Mouse (Mus musculus): ENCODE measurements at regions not wholly inside any gene's neighbourhood (a gene's known extent, or its start where the extent isn't known, plus 50 kb on each side); places are given as distances from the start of the nearest gene placed in this dataset.
A peak's percentile ranks its signal among the peaks of the same experiment; 100 is the strongest.

- Histone ChIP-seq H3K4me3 (ENCODE audit: low read depth, low read length) (no peak overlapping the region), H3K9me3 (ENCODE audit: control insufficient read depth, low read length) (no peaks in the 10 kb centered on the region), H3K27ac (replicated peaks; ENCODE audit: low read depth, low read length) (no peak overlapping the region), H3K4me2 (ENCODE audit: low read depth, severe bottlenecking) (no peak overlapping the region), H3K36me3 (ENCODE audit: control insufficient read depth, insufficient read depth, low read length) (no peaks in the 10 kb centered on the region), H3K4me1 (ENCODE audit: control insufficient read depth, insufficient read depth, low read length) (no peaks in the 10 kb centered on the region), H3K27me3 (ENCODE audit: control insufficient read depth, insufficient read depth, low read length) (no peaks in the 10 kb centered on the region), H3K9ac (ENCODE audit: low read length) (no peak overlapping the region)
- 64% methylated on average over 8 of the region's 8 CpGs for WGBS
- ATAC-seq (ENCODE audit: insufficient number of reproducible peaks, low FRiP score, low TSS enrichment, low read depth) (no peak), DNase-seq (ENCODE audit: low spot score) (no peak)
These were observed 292.6 kb downstream of the Vrk1 start for GRCm38 (mm10) chr12:106302617-106303016.

DNA sequence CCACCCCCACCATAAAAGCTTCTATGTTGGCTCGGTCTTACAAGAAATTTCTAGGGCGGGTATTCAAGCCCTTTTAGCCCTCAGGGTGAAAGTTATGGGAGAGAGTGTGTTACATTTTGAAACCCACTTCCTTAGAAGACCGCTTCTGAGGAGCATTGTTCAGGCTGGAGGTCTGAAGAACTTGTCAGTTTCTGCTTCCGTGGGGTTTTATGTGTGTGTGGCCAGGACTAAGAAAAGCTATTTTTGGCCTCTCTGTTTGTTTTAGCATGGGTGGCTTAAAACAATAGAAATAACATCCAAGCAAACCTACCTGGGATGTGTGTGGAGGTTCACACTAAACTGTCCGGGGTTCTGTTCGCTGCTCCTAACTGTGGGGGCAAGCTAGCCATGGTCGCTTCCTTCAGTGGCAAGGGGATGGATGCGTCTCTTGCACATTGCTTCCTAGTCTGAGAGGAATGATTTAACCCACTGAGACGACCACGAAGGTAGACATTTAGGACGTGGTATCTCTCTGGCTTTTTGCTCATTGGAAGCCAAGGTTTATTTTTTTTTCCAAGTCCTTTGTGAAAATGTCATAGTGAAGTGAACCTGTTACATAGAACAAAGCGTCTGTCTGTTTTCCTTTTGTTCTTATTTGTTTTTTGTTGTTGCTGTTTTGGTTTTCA, 298.4 kb downstream of the Vrk1 start:
- 80% methylated on average over 12 of the region's 12 CpGs for WGBS
- Histone ChIP-seq H3K4me3 (ENCODE audit: low read depth, low read length) (no peak overlapping the region), H3K27me3 (ENCODE audit: control insufficient read depth, insufficient read depth, low read length) (no peaks in the 10 kb centered on the region), H3K36me3 (ENCODE audit: control insufficient read depth, insufficient read depth, low read length) (no peaks in the 10 kb centered on the region), H3K4me2 (ENCODE audit: low read depth, severe bottlenecking) (no peak overlapping the region), H3K27ac (replicated peaks; ENCODE audit: low read depth, low read length) (no peak overlapping the region), H3K9me3 (ENCODE audit: control insufficient read depth, low read length) (no peaks in the 10 kb centered on the region), H3K9ac (ENCODE audit: low read length) (no peak overlapping the region), H3K4me1 (ENCODE audit: control insufficient read depth, insufficient read depth, low read length) (0 out of 2 replicates have a peak, but pooled peaks cover 3% of the 10 kb centered on the region)
- ATAC-seq (ENCODE audit: insufficient number of reproducible peaks, low FRiP score, low TSS enrichment, low read depth) (no peak), DNase-seq (ENCODE audit: low spot score) (no peak)

- Histone ChIP-seq H3K9me3 (ENCODE audit: control insufficient read depth, low read length) (no peaks in the 10 kb centered on the region), H3K27ac (replicated peaks; ENCODE audit: low read depth, low read length) (no peak overlapping the region), H3K4me2 (ENCODE audit: low read depth, severe bottlenecking) (no peak overlapping the region), H3K9ac (ENCODE audit: low read length) (no peak overlapping the region), H3K27me3 (ENCODE audit: control insufficient read depth, insufficient read depth, low read length) (no peaks in the 10 kb centered on the region), H3K36me3 (ENCODE audit: control insufficient read depth, insufficient read depth, low read length) (no peaks in the 10 kb centered on the region), H3K4me1 (ENCODE audit: control insufficient read depth, insufficient read depth, low read length) (0 out of 2 replicates have a peak, but pooled peaks cover 3% of the 10 kb centered on the region), H3K4me3 (ENCODE audit: low read depth, low read length) (no peak overlapping the region)
- ATAC-seq (ENCODE audit: insufficient number of reproducible peaks, low FRiP score, low TSS enrichment, low read depth) = no peak
- no peak for DNase-seq (ENCODE audit: low spot score)
- 80% methylated on average over 25 of the region's 25 CpGs for WGBS
These were observed 299.1 kb downstream of the Vrk1 start for GRCm38 (mm10) chr12:106308956-106309610.

- H3K9ac ChIP-seq (ENCODE audit: low read length) = no peak overlapping the region
- H3K4me3 ChIP-seq (ENCODE audit: low read depth, low read length) = no peak overlapping the region; the same call in 1 of the 2 replicates
- ATAC-seq (ENCODE audit: insufficient number of reproducible peaks, low FRiP score, low TSS enrichment, low read depth) (no peak), DNase-seq (ENCODE audit: low spot score) (no peak)
- no peak overlapping the region for H3K27ac ChIP-seq (replicated peaks; ENCODE audit: low read depth, low read length)
- 49% methylated on average over 6 of the region's 6 CpGs for whole genome bisulfite sequencing
- 0 out of 2 replicates have a peak, but pooled peaks cover 3% of the 10 kb centered on the region for H3K4me1 ChIP-seq (ENCODE audit: control insufficient read depth, insufficient read depth, low read length)
- no peaks in the 10 kb centered on the region for H3K36me3 ChIP-seq (ENCODE audit: control insufficient read depth, insufficient read depth, low read length)
- peak overlapping the region; percentile 77; the same call in 1 of the 2 replicates for H3K4me2 ChIP-seq (ENCODE audit: low read depth, severe bottlenecking)
- H3K27me3 ChIP-seq (ENCODE audit: control insufficient read depth, insufficient read depth, low read length) = no peaks in the 10 kb centered on the region
- H3K9me3 ChIP-seq (ENCODE audit: control insufficient read depth, low read length) = no peaks in the 10 kb centered on the region
These were observed 300.1 kb downstream of the Vrk1 start for GRCm38 (mm10) chr12:106310171-106310570.

DNA sequence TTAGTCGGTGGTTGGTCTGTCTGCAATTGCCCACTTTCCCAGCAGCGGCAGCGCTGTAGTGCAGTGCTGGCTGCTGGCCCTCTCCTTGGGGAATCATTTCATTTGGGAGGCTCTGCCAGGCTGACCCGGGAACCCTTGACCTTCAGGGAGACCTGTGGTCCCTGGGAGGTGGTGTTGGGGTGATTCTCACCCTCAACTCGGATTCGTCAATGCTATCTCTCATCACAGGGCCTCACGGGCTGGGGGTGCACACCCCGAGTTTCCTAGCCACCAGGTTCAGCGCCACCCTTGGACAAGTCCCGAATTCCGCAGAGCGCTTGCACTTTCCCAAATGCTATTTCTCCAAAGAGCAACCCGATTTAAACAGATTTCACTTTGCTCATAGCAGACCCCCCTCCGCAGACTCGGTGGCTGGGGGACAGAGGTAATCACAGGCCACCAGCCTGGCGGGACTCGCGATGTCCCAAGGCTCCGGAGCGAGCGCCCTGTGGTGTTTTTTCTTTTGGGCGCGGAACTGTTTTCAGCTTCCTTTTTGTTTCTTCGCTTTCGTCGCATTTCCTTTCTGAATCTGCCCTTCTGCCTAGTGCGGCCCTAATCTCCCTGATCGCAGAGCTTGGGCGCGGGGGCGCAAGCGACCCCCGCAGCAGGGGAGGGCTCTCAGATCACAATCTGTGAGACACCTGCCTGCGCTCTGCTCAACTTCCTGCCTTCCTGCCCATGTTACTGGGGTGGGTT, 300.7 kb downstream of the Vrk1 start:
- under 1% methylated on average over 34 of the region's 34 CpGs for WGBS
- Histone ChIP-seq H3K9ac (ENCODE audit: low read length) (peak overlapping the region; percentile 49; the same call in 1 of the 2 replicates), H3K4me3 (ENCODE audit: low read depth, low read length) (peak overlapping the region; percentile 39), H3K4me1 (ENCODE audit: control insufficient read depth, insufficient read depth, low read length) (0 out of 2 replicates have a peak, but pooled peaks cover 3% of the 10 kb centered on the region), H3K27ac (replicated peaks; ENCODE audit: low read depth, low read length) (no peak overlapping the region), H3K27me3 (ENCODE audit: control insufficient read depth, insufficient read depth, low read length) (no peaks in the 10 kb centered on the region), H3K9me3 (ENCODE audit: control insufficient read depth, low read length) (no peaks in the 10 kb centered on the region), H3K36me3 (ENCODE audit: control insufficient read depth, insufficient read depth, low read length) (no peaks in the 10 kb centered on the region), H3K4me2 (ENCODE audit: low read depth, severe bottlenecking) (peak overlapping the region; percentile 77)
- DNase-seq (ENCODE audit: low spot score) = peak; percentile 64
- ATAC-seq (ENCODE audit: insufficient number of reproducible peaks, low FRiP score, low TSS enrichment, low read depth) = no peak

DNA sequence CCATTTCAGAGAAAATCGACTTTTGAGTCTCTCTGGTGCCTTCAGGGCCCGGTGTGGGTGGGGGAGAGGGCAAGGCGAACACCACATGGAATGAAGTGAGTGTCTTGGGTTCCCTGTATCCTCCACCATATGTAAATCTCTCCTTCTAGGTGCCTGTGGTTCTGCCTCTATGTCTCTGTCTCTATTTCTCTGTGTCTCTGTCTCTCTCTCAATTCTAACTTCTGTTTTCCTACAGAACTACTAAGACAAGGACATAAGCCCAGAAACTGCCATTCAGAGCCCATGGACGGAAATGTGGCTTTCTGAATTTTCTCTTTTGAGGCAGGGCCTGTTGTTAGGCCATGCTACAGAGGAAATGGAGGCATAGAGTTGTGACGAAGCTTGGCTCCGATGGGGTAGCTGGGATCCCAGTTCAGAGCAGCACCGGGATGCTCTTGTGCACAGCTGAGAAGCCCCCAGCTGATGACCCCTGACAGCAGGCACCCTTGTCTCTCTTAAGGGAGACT, 301.3 kb downstream of the Vrk1 start:
- Histone ChIP-seq H3K27ac (replicated peaks; ENCODE audit: low read depth, low read length) (no peak overlapping the region), H3K4me1 (ENCODE audit: control insufficient read depth, insufficient read depth, low read length) (0 out of 2 replicates have a peak, but pooled peaks cover 3% of the 10 kb centered on the region), H3K9ac (ENCODE audit: low read length) (peak overlapping the region; percentile 49; the same call in 1 of the 2 replicates), H3K4me3 (ENCODE audit: low read depth, low read length) (peak overlapping the region; percentile 39; the same call in 1 of the 2 replicates), H3K4me2 (ENCODE audit: low read depth, severe bottlenecking) (peak overlapping the region; percentile 77), H3K36me3 (ENCODE audit: control insufficient read depth, insufficient read depth, low read length) (no peaks in the 10 kb centered on the region), H3K27me3 (ENCODE audit: control insufficient read depth, insufficient read depth, low read length) (no peaks in the 10 kb centered on the region), H3K9me3 (ENCODE audit: control insufficient read depth, low read length) (no peaks in the 10 kb centered on the region)
- WGBS = 46% methylated on average over 7 of the region's 7 CpGs
- ATAC-seq (ENCODE audit: insufficient number of reproducible peaks, low FRiP score, low TSS enrichment, low read depth) = no peak
- no peak for DNase-seq (ENCODE audit: low spot score)

DNA sequence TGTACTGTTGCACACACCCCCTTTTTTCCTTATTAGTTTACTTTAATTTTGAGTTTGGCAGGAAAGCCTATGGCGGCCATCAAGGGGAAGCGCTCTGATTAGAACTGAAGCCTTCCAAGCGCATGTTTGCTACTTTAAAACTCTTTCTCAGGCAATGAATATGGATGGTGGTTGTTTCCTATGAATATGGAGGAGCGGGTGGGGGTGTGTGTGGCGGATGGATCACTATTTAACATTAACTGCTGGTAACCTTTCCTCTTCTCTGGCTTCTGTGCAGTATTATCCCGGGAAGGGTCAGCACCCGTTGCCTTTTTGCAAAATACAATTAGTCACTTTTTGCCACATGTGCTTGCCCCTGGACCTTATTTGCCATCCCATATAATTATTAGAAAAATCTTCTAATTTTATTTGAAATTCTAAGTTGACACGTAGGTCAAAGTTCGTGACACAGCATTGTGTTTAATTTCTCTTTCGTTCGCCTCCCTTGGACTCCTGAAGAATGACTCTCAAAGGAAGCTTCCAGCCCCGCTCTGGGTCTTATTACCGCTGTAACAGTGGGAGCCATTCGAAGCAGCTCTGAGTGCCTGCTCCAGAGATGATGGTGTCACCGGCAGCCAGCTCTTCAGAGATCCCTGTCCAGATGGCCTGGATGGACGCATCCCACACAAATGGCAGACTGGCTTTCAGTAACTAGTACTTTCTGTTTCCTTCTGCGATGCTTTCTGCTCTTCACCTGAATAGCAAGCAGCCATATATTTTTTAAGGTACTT, 302.0 kb downstream of the Vrk1 start:
- ATAC-seq (ENCODE audit: insufficient number of reproducible peaks, low FRiP score, low TSS enrichment, low read depth) (no peak), DNase-seq (ENCODE audit: low spot score) (no peak)
- no peaks in the 10 kb centered on the region for H3K27me3 ChIP-seq (ENCODE audit: control insufficient read depth, insufficient read depth, low read length)
- H3K36me3 ChIP-seq (ENCODE audit: control insufficient read depth, insufficient read depth, low read length) = no peaks in the 10 kb centered on the region
- H3K9me3 ChIP-seq (ENCODE audit: control insufficient read depth, low read length) = no peaks in the 10 kb centered on the region
- WGBS = 71% methylated on average over 17 of the region's 17 CpGs
- H3K27ac ChIP-seq (replicated peaks; ENCODE audit: low read depth, low read length) = no peak overlapping the region
- no peak overlapping the region for H3K9ac ChIP-seq (ENCODE audit: low read length)
- H3K4me3 ChIP-seq (ENCODE audit: low read depth, low read length) = no peak overlapping the region
- 0 out of 2 replicates have a peak, but pooled peaks cover 3% of the 10 kb centered on the region for H3K4me1 ChIP-seq (ENCODE audit: control insufficient read depth, insufficient read depth, low read length)
- no peak overlapping the region for H3K4me2 ChIP-seq (ENCODE audit: low read depth, severe bottlenecking)

DNA sequence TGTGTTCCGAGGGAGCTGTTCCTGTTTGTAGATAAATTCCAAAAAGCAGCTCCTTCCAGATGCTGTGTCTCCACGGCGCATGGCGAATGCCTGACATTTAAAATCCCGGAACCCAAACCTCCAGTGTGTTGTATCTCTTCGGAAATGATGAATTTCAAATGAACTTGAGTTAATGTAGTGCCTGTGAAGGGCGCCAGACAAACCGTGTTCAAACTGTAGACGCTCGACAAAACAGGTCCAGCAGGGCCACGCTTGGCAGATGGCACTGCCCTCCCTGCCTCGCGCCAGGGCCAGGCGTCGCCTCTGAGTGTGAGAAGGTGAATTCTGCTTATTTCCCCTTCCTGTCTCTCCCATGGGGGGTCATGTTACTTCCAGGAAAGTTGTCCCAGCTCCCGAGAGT, 307.7 kb downstream of the Vrk1 start:
- Histone ChIP-seq H3K27ac (replicated peaks; ENCODE audit: low read depth, low read length) (no peak overlapping the region), H3K4me2 (ENCODE audit: low read depth, severe bottlenecking) (no peak overlapping the region), H3K27me3 (ENCODE audit: control insufficient read depth, insufficient read depth, low read length) (no peaks in the 10 kb centered on the region), H3K4me3 (ENCODE audit: low read depth, low read length) (no peak overlapping the region), H3K9ac (ENCODE audit: low read length) (no peak overlapping the region), H3K36me3 (ENCODE audit: control insufficient read depth, insufficient read depth, low read length) (no peaks in the 10 kb centered on the region), H3K4me1 (ENCODE audit: control insufficient read depth, insufficient read depth, low read length) (no peaks in the 10 kb centered on the region), H3K9me3 (ENCODE audit: control insufficient read depth, low read length) (no peaks in the 10 kb centered on the region)
- ATAC-seq (ENCODE audit: insufficient number of reproducible peaks, low FRiP score, low TSS enrichment, low read depth) (no peak), DNase-seq (ENCODE audit: low spot score) (no peak)
- 90% methylated on average over 16 of the region's 16 CpGs for WGBS

All from limb, embryonic 11.5 days (tissue).